Mouse (Mus musculus): ENCODE measurements at regions not wholly inside any gene's neighbourhood (a gene's known extent, or its start where the extent isn't known, plus 50 kb on each side); places are given as distances from the start of the nearest gene placed in this dataset.
"Not testable (repeated sequence)": the region's sequence is repeated elsewhere in the genome, so short reads cannot be mapped to it uniquely, and the experiment has no call there.

GRCm38 (mm10) chr14:37571971-37572370 is 436.9 kb upstream of the Ghitm start:
- no peak for DNase-seq (ENCODE audit: low spot score in 2 of 2)

DNA sequence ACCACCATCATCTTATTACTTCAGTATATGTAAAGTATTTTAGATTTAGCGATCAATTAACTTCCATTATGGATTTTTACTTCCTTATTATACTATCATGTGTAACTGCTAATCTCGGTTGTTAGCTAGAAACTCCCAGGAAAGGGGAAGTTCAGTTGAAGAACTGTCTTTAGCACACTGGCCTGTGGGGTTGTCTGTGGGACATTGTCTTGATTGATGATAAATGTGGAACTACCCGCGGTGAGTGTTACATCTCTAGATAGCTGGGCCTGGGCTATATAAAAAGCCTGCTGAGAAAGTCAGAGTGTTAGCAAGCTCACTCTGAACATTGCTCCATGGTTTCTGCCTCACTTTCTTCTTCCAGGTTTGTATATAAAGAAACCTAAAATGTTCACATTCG is 423.2 kb upstream of the Ghitm start:
- no peak for DNase-seq (ENCODE audit: low spot score in 2 of 2)

GRCm38 (mm10) chr14:37523616-37524015 is 388.5 kb upstream of the Ghitm start:
- no peak for DNase-seq (ENCODE audit: low spot score in 2 of 2)

- DNase-seq (ENCODE audit: low spot score in 2 of 2): not testable (repeated sequence)
Observed at GRCm38 (mm10) chr14:37520631-37521030, 385.6 kb upstream of the Ghitm start.

DNA sequence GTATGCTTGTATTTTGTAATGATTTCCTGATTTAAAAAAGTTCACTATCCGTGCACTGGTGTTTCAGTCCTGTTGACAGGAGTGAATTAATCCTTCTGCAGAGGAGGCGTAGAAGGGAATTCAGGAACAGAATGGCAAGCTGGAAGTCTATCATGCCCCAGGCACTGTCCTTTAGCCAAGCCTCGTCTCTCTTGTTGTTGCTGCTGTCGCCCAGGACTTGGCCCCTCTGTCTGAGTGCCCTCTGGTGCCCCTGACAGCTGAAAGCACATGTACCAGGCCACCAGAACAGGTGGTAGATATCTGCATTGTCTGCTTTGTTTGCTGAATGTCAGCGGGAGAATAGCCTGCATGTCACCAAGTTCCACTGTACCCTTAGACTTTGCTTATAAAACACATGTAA is 370.2 kb upstream of the Ghitm start:
- no peak for DNase-seq (ENCODE audit: low spot score in 2 of 2)

DNA sequence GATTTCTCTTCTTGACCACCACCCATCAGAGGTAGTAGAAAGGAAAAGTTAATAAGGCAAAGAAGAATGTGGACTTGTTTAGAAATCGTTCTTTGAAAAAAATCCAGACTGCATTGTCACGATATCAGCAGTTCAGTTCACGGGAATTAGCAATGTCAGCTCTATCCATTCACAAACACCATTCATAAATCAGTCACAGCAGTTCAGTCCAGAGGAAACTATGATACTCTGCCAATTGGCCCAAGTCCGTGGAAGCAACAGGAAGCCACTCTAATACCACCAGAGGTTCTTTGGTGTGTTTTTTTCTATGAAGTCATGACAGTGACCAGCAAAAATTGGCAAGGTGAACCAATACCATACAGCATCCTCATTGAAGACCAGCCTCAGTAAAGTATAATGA is 355.6 kb upstream of the Ghitm start:
- no peak for DNase-seq (ENCODE audit: low spot score in 2 of 2)

- DNase-seq (ENCODE audit: low spot score in 2 of 2): no peak
Observed at GRCm38 (mm10) chr14:37485292-37485691, 350.2 kb upstream of the Ghitm start.

DNA sequence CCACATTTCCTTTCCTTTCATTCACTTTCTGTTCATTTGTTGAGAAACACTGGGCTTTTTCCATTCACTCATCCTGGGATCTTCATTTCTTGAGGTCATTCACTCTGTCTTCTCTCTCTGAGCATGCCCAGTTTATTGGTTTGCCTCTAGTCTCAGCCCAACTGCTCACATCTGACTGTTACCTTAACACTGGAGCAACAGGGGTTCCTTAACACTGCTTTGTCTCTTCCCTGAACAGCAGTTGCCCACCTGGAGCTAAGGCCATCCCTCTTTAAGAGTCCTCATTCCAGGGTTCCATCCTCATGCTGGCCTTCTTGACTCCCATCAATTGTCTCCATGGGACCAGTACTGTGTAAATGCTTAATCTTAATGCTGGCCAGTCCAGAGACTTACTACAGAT is 342.5 kb upstream of the Ghitm start:
- DNase-seq (ENCODE audit: low spot score in 2 of 2): no peak

GRCm38 (mm10) chr14:37468711-37469110 is 333.6 kb upstream of the Ghitm start:
- DNase-seq (ENCODE audit: low spot score in 2 of 2): peak in 1 of 2 experiments; percentile 19

- no peak for DNase-seq (ENCODE audit: low spot score in 2 of 2)
Observed at GRCm38 (mm10) chr14:37440874-37441273, 305.8 kb upstream of the Ghitm start.

GRCm38 (mm10) chr14:37430656-37431055 is 295.6 kb upstream of the Ghitm start:
- peak in 1 of 2 experiments; percentile 4 for DNase-seq (ENCODE audit: low spot score in 2 of 2)

GRCm38 (mm10) chr14:37425506-37425905 is 290.4 kb upstream of the Ghitm start:
- DNase-seq (ENCODE audit: low spot score in 2 of 2): no peak

DNA sequence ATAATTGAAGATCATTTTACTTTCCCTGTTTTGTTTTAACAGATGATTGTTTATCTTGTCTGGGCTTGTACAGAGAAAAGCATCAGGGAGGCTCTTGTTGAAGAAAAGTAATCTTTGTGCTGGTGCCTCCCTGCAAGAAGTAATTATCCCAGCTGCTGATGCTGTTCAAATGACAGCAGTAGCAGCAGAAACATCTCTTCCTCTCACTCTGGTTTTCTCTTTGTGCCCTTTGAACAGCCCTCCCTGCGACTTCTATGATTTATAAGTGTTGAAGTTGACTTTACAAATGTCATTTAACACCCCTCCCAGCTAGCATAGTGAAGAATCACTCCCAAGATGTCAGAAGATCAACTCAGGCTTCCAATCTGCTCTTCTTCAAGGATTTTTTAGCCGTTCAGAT is 286.5 kb upstream of the Ghitm start:
- DNase-seq (ENCODE audit: low spot score in 2 of 2): no peak

DNA sequence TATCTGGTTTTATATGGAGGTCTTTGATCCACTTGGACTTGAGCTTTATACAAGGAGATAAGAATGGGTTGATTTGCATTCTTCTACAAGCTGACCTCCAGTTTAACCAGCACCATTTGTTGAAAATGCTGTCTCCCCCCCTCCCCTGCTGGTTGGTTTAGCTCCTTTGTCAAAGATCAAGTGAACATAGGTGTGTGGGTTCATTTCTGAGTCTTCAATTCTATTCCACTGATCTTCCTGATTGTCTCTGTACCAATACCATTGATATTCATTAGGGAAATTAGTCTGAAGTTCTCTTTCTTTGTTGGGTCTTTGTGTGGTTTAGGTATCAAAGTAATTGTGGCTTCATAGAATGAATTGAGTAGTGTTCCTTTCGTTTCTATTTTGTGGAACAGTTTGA is 277.5 kb upstream of the Ghitm start:
- DNase-seq (ENCODE audit: low spot score in 2 of 2): not testable (repeated sequence)

- no peak for DNase-seq (ENCODE audit: low spot score in 2 of 2)
Observed at GRCm38 (mm10) chr14:37371972-37372371, 236.9 kb upstream of the Ghitm start.

- DNase-seq (ENCODE audit: low spot score in 2 of 2): no peak
Observed at GRCm38 (mm10) chr14:37361896-37362295, 226.8 kb upstream of the Ghitm start.

DNA sequence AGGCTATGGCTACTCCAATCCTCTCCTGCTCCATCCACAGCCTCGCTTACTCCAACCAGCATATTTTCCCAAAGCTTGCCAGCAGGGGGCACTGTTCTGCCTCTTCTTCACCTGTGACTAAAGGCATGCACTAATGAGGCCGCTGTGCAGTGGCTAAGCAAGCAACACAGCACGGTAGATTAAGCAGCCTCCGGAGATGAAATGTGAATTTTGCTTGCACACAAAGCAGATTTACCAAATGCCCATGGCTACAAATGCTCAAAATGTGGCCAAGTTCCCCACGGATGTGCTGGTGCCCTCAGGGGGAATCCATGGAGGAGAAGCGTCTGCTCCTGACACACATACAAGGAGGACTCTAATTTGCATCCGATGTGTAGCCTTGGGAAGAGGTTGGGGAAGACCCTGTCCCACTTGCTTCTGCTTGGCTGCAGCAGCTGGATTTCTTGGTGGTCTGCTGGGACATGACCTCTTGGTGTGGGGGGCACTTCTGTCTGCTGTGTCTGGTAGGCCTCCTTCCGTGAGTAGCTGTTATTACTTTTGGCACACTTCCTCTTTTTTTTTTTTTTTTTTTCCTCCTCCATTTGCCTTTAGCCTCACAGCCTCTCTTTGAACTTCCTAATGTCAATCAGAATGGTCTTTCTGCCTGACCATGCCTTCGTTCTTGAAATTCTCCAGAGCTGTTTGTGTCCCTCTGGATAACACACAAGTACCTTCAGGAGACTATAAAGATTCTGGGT is 221.1 kb upstream of the Ghitm start:
- peak; percentile 79 to 81 for DNase-seq (ENCODE audit: low spot score in 2 of 2)

DNA sequence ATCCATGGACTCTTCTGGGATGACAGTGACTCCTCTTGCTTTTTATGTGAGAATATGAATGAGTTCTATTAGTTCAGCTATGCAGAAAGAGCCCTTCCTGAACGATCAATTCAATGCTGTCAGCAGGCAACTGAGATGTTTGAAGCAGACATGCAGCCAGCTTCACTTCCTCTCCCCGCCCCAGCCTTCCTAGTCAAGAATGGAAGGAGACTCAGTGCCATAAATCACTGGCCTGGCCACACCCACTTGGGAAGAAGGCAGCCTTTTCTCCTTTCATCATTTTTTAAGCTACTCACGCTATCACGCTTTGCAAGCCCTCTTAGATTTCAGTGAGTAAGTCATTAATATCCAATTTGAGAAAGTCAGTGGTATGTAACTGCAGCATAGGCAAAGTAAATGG is 188.3 kb upstream of the Ghitm start:
- no peak for DNase-seq (ENCODE audit: low spot score in 2 of 2)

GRCm38 (mm10) chr14:37315239-37315895 is 180.3 kb upstream of the Ghitm start:
- DNase-seq (ENCODE audit: low spot score in 2 of 2): peak; percentile 43 to 81

DNA sequence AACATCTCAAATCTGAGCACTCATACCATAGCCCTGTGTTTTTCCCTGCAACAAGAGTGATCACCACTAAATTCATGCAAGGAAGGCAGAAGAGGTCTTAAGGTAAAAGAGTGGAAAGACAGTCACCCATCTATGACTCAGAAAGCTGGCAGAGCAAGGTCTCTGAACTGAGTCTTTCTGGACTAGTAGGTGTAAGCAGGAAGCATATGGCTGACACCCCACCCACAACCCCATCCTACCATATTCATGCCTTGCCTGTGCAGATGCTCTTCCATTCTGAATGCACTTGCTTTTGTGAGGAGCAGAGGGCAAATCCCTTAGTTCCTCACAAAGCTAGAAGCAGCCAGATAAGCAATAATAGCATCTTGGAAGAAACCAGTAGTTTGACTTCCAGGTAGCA is 178.8 kb upstream of the Ghitm start:
- no peak for DNase-seq (ENCODE audit: low spot score in 2 of 2)

GRCm38 (mm10) chr14:37312887-37313286 is 177.8 kb upstream of the Ghitm start:
- no peak for DNase-seq (ENCODE audit: low spot score in 2 of 2)

- DNase-seq (ENCODE audit: low spot score in 2 of 2): no peak
Observed at GRCm38 (mm10) chr14:37306622-37307274, 171.7 kb upstream of the Ghitm start.
